8 mouse cellular contexts compared by ENCODE assay signal in genomic region chr1:18057646-18058210, GRCm38 (mm10).
A peak's percentile ranks its signal among the peaks of the same experiment; 100 is the strongest.
DNase-seq lines count a peak whose midpoint lies in the region; ATAC-seq and TF ChIP-seq lines count a peak whose summit lies in the region.

No protein-coding gene starts in this region.

- peak overlapping the region; percentile 59 for H3K4me3 ChIP-seq in heart, embryonic 15.5 days
- no peak overlapping the region for H3K4me3 ChIP-seq in heart, adult 2 months
- peak overlapping the region; percentile 62 for H3K4me3 ChIP-seq in midbrain, embryonic 12.5 days

- no peaks in the 10 kb centered on the region for H3K9me3 ChIP-seq in heart, embryonic 15.5 days (replicated peaks)
- no peaks in the 10 kb centered on the region for H3K9me3 ChIP-seq in midbrain, embryonic 12.5 days

- H3K27me3 ChIP-seq in heart, embryonic 15.5 days, result peaks cover 39% of the 10 kb centered on the region
- peaks cover 5% of the 10 kb centered on the region; the same call in 1 of the 2 replicates for H3K27me3 ChIP-seq in heart, adult 2 months (ENCODE audit: control insufficient read depth, insufficient read depth, low read length)
- H3K27me3 ChIP-seq in midbrain, embryonic 12.5 days, result peaks cover 52% of the 10 kb centered on the region

- WGBS in heart, embryonic 15.5 days, result 2% methylated on average over 26 of the region's 26 CpGs
- WGBS in heart, adult 2 months, result 2% methylated on average over 26 of the region's 26 CpGs
- WGBS in midbrain, embryonic 12.5 days, result under 1% methylated on average over 26 of the region's 26 CpGs

- no peak overlapping the region for H3K27ac ChIP-seq in heart, embryonic 15.5 days
- no peak overlapping the region for H3K27ac ChIP-seq in heart, adult 2 months
- no peak overlapping the region for H3K27ac ChIP-seq in midbrain, embryonic 12.5 days (replicated peaks)

- TF ChIP-seq CTCF in heart, adult 2 months (IDR thresholded peaks at IDR 0.05), result no peak

- H3K4me1 ChIP-seq in heart, embryonic 15.5 days (replicated peaks), result peaks cover 9% of the 10 kb centered on the region
- H3K4me1 ChIP-seq in heart, adult 2 months (ENCODE audit: control insufficient read depth, insufficient read depth, low read length), result no peaks in the 10 kb centered on the region
- peaks cover 10% of the 10 kb centered on the region for H3K4me1 ChIP-seq in midbrain, embryonic 12.5 days

- no peaks in the 10 kb centered on the region for H3K36me3 ChIP-seq in heart, embryonic 15.5 days
- H3K36me3 ChIP-seq in heart, adult 2 months (ENCODE audit: control insufficient read depth, insufficient read depth, low read length), result no peaks in the 10 kb centered on the region
- H3K36me3 ChIP-seq in midbrain, embryonic 12.5 days, result no peaks in the 10 kb centered on the region

- H3K9ac ChIP-seq in heart, embryonic 15.5 days, result peak overlapping the region; percentile 48; the same call in 1 of the 2 replicates
- no peak overlapping the region for H3K9ac ChIP-seq in heart, adult 2 months (ENCODE audit: low read depth, low read length)
- peak overlapping the region; percentile 68 for H3K9ac ChIP-seq in midbrain, embryonic 12.5 days (replicated peaks)

- TF ChIP-seq EP300 in heart, adult 2 months (IDR thresholded peaks at IDR 0.05; ENCODE audit: insufficient read depth, low read depth, low read length), result no peak

- H3K4me2 ChIP-seq in heart, embryonic 15.5 days, result peak overlapping the region; percentile 98
- H3K4me2 ChIP-seq in midbrain, embryonic 12.5 days (replicated peaks), result peak overlapping the region; percentile 94

- ATAC-seq in heart, embryonic 15.5 days (replicated peaks; ENCODE audit: insufficient number of reproducible peaks, insufficient read depth, low FRiP score, low read depth), result no peak
- peak; percentile 27 for ATAC-seq in granulocyte monocyte progenitor cell, adult 5-6 weeks (replicated peaks; ENCODE audit: poor library complexity, severe bottlenecking)
- ATAC-seq in midbrain, embryonic 12.5 days (ENCODE audit: low FRiP score, low read depth), result peak; percentile 35

- DNase-seq in heart, adult 2 months, result no peak
- DNase-seq in brain, embryonic 18.5 days (ENCODE audit: low read depth, low spot score), result peak; percentile 14
- no peak for DNase-seq in MN1 (ENCODE audit: low spot score)
- no peak for DNase-seq in adrenal gland, adult 8-10 months
- DNase-seq in thymus, postnatal 25 days, result no peak

- H3K79me2 ChIP-seq in heart, adult 2 months (replicated peaks; ENCODE audit: control insufficient read depth, insufficient read depth, low read length), result no peaks in the 10 kb centered on the region

- intact Hi-C loops in heart, adult 2 months (cut with DNase I), result no loop called here

- no peak for TF ChIP-seq POLR2A in heart, adult 2 months (IDR thresholded peaks at IDR 0.05; ENCODE audit: insufficient read depth, low read depth, low read length)
